Comparison of ENCODE assay signal across 8 mouse cellular contexts in the genomic region with DNA sequence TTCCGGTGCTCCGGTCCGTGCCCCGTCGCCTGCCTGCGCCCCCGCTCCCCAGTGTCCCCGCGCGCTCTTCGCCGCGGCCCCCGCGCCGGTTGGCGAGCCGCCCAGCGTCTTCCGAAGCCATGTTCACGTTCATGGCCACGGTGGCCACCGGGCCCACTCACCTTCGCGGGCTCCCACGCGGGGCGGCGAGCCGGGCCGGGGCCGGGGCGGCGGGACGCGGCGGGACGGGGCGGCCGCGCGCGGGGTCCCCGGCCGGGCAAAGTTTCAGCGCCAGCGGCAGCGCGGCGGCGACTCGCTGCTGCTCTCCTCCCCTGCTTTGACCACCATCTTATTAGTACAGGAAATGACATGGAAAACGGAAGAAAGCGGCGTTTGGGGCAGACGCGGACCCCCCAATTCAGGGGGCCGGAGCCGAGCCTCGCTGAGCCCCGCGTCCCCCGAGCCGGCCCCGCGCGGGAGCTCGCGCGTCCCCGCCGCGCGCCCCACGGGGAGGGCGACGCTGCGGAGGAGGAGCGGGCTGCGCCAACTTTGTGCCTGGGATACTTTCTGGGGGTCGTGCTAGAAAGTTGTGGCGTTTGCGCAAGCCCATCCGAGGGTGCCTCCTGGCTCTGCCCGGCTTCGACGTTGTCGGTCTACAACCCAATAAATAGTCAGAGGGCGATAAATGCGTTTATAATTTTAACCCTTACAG. TPM values are rescaled to one million over a fixed set of nuclear protein-coding genes. Genes with fewer than 3 reads are reported as not detected.
DNase-seq lines count a peak whose midpoint lies in the region; ATAC-seq and TF ChIP-seq lines count a peak whose summit lies in the region.

A gene (minus strand): TSS at position 350 of the 691 bp plus-strand sequence.

- peak within 1 kb of the TSS; percentile 97 for H3K27ac ChIP-seq in heart, embryonic 11.5 days (ENCODE audit: low read depth, low read length)
- peak within 1 kb of the TSS; percentile 98 for H3K27ac ChIP-seq in embryonic facial prominence, embryonic 13.5 days
- peak within 1 kb of the TSS; percentile 99 for H3K27ac ChIP-seq in limb, embryonic 14.5 days (replicated peaks; ENCODE audit: low read depth, low read length)

- no peaks in the 10 kb centered on the region for H3K36me3 ChIP-seq in heart, embryonic 11.5 days (ENCODE audit: control insufficient read depth, insufficient read depth, low read length)
- H3K36me3 ChIP-seq in G1E (replicated peaks) (peaks cover 26% of the 10 kb centered on the region), myocyte (ENCODE audit: control insufficient read depth, insufficient read depth) (no peaks in the 10 kb centered on the region)
- H3K36me3 ChIP-seq in embryonic facial prominence, embryonic 13.5 days = peaks cover 11% of the 10 kb centered on the region; the same call in 1 of the 2 replicates
- H3K36me3 ChIP-seq in limb, embryonic 14.5 days (ENCODE audit: control insufficient read depth, insufficient read depth, low read length) = peaks cover 12% of the 10 kb centered on the region; the same call in 1 of the 2 replicates

- H3K4me3 ChIP-seq in heart, embryonic 11.5 days (ENCODE audit: low read depth, low read length) = peak within 1 kb of the TSS; percentile 82
- H3K4me3 ChIP-seq in G1E (ENCODE audit: low read depth, low read length) = peak within 1 kb of the TSS; percentile 84
- H3K4me3 ChIP-seq in embryonic facial prominence, embryonic 13.5 days = peak within 1 kb of the TSS; percentile 81
- peak within 1 kb of the TSS; percentile 79 for H3K4me3 ChIP-seq in limb, embryonic 14.5 days (replicated peaks; ENCODE audit: low read length)
- H3K4me3 ChIP-seq in myocyte = peak within 1 kb of the TSS; percentile 21

- H3K4me1 ChIP-seq in heart, embryonic 11.5 days (ENCODE audit: control insufficient read depth, insufficient read depth, low read length) = peaks cover 38% of the 10 kb centered on the region
- peaks cover 68% of the 10 kb centered on the region for H3K4me1 ChIP-seq in G1E (ENCODE audit: insufficient read depth, low read depth, low read length)
- peaks cover 48% of the 10 kb centered on the region for H3K4me1 ChIP-seq in embryonic facial prominence, embryonic 13.5 days
- peaks cover 33% of the 10 kb centered on the region for H3K4me1 ChIP-seq in limb, embryonic 14.5 days (ENCODE audit: control insufficient read depth, insufficient read depth, low read length)

- under 1% methylated on average over 85 of the region's 90 CpGs for WGBS in heart, embryonic 11.5 days (ENCODE audit: insufficient replicate concordance)
- under 1% methylated on average over 83 of the region's 90 CpGs for WGBS in embryonic facial prominence, embryonic 13.5 days
- 1% methylated on average over 74 of the region's 90 CpGs for WGBS in limb, embryonic 14.5 days

- peak within 1 kb of the TSS; percentile 98 for H3K9ac ChIP-seq in heart, embryonic 11.5 days (ENCODE audit: low read depth, low read length)
- peak within 1 kb of the TSS; percentile 99 for H3K9ac ChIP-seq in embryonic facial prominence, embryonic 13.5 days
- peak within 1 kb of the TSS; percentile 97 for H3K9ac ChIP-seq in limb, embryonic 14.5 days (ENCODE audit: low read depth, low read length, severe bottlenecking)

- TF ChIP-seq CTCF in G1E (IDR thresholded peaks at IDR 0.05; ENCODE audit: low read depth, low read length) = no peak

- no peak; the same call in 1 of the 2 replicates for ATAC-seq in heart, embryonic 11.5 days (replicated peaks; ENCODE audit: insufficient number of reproducible peaks, low FRiP score, low TSS enrichment)
- ATAC-seq in G1E (ENCODE audit: extremely low read depth, insufficient number of reproducible peaks, low FRiP score, poor library complexity, severe bottlenecking) = no peak
- ATAC-seq in embryonic facial prominence, embryonic 13.5 days (ENCODE audit: insufficient number of reproducible peaks, insufficient read depth, low FRiP score, low TSS enrichment, low read depth) = peak; percentile 53
- ATAC-seq in limb, embryonic 14.5 days (ENCODE audit: low FRiP score, low read depth) = peak; percentile 60

- H3K9me3 ChIP-seq in heart, embryonic 11.5 days (replicated peaks; ENCODE audit: control insufficient read depth, low read length) = no peaks in the 10 kb centered on the region
- H3K9me3 ChIP-seq in G1E (replicated peaks) = no peaks in the 10 kb centered on the region
- no peaks in the 10 kb centered on the region for H3K9me3 ChIP-seq in embryonic facial prominence, embryonic 13.5 days
- no peaks in the 10 kb centered on the region for H3K9me3 ChIP-seq in limb, embryonic 14.5 days (ENCODE audit: control insufficient read depth, low read length)

- peak within 1 kb of the TSS; percentile 95 for H3ac ChIP-seq in myocyte (ENCODE audit: control insufficient read depth, insufficient read length)

- TF ChIP-seq POLR2A in limb, embryonic 14.5 days (IDR thresholded peaks at IDR 0.05; ENCODE audit: borderline replicate concordance, extremely low read depth, insufficient read depth, insufficient read length) = peak; percentile 60; the same call in 1 of the 2 replicates
- TF ChIP-seq POLR2A in myocyte (IDR thresholded peaks at IDR 0.05; ENCODE audit: insufficient read length, low read depth) = no peak

- no peaks in the 10 kb centered on the region for H3K27me3 ChIP-seq in heart, embryonic 11.5 days (ENCODE audit: control insufficient read depth, insufficient read depth, low read length)
- H3K27me3 ChIP-seq in G1E (ENCODE audit: insufficient read depth, low read length) (peaks cover 10% of the 10 kb centered on the region), myocyte (ENCODE audit: control insufficient read depth, insufficient read depth, insufficient read length) (peaks cover 2% of the 10 kb centered on the region)
- H3K27me3 ChIP-seq in embryonic facial prominence, embryonic 13.5 days = 0 out of 2 replicates have a peak, but pooled peaks cover 3% of the 10 kb centered on the region
- H3K27me3 ChIP-seq in limb, embryonic 14.5 days (ENCODE audit: control insufficient read depth, insufficient read depth, low read length) = no peaks in the 10 kb centered on the region

- no peak for DNase-seq in heart, adult 8-10 months (ENCODE audit: low spot score)
- DNase-seq in G1E (ENCODE audit: low spot score) = peak; percentile 65
- DNase-seq in induced T-regulatory cell, adult 2 months (ENCODE audit: low read depth) = peak; percentile 55
- peak; percentile 54 for DNase-seq in limb, embryonic 14.5 days (ENCODE audit: low spot score)
- DNase-seq in frontal cortex, postnatal 14 days (ENCODE audit: low spot score in 2 of 2) = no peak

- H3K79me2 ChIP-seq in myocyte (ENCODE audit: control insufficient read depth, insufficient read depth) = no peaks in the 10 kb centered on the region

- H3K4me2 ChIP-seq in heart, embryonic 11.5 days = peak within 1 kb of the TSS; percentile 80
- peak within 1 kb of the TSS; percentile 88 for H3K4me2 ChIP-seq in embryonic facial prominence, embryonic 13.5 days
- peak within 1 kb of the TSS; percentile 86 for H3K4me2 ChIP-seq in limb, embryonic 14.5 days (replicated peaks; ENCODE audit: low read depth, low read length, severe bottlenecking)
- peak within 1 kb of the TSS; percentile 87 for H3K4me2 ChIP-seq in myocyte (ENCODE audit: low read depth)

TF ChIP-seq in myocyte, 11 proteins besides CTCF, POLR2A, EP300 and RAD21:
- TF ChIP-seq USF1 (IDR thresholded peaks at IDR 0.05; ENCODE audit: low read depth) = no peak
- no peak for TF ChIP-seq E2F4 (IDR thresholded peaks at IDR 0.05; ENCODE audit: insufficient read depth)
- no peak for TF ChIP-seq MYOG (IDR thresholded peaks at IDR 0.05; ENCODE audit: control insufficient read depth in 1 of 3, insufficient read depth in 1 of 3, insufficient read length in 2 of 3, low read depth in 2 of 3)
- TF ChIP-seq POLR2AphosphoS2 (IDR thresholded peaks at IDR 0.05; ENCODE audit: insufficient read length, low read depth) = no peak
- no peak for TF ChIP-seq MAX (IDR thresholded peaks at IDR 0.05; ENCODE audit: low read depth)
- TF ChIP-seq REST (IDR thresholded peaks at IDR 0.05; ENCODE audit: insufficient read depth, insufficient read length) = no peak
- TF ChIP-seq TCF3 (IDR thresholded peaks at IDR 0.05; ENCODE audit: insufficient read length, low read depth) = no peak
- no peak for TF ChIP-seq SRF (IDR thresholded peaks at IDR 0.05; ENCODE audit: control insufficient read depth, insufficient read length, low read depth)
- TF ChIP-seq TCF12 (IDR thresholded peaks at IDR 0.05; ENCODE audit: insufficient read depth, poor library complexity, severe bottlenecking) = no peak
- no peak for TF ChIP-seq CEBPB (IDR thresholded peaks at IDR 0.05; ENCODE audit: insufficient read depth, poor library complexity, severe bottlenecking)
- no peak for TF ChIP-seq MYOD1 (IDR thresholded peaks at IDR 0.05; ENCODE audit: control insufficient read depth in 1 of 3, insufficient read length in 2 of 3, low read depth in 2 of 3)

RNA-seq across cellular contexts. Expression of the gene that starts here (rescaled TPM):
- 3.1 and 3.3 TPM in 2 replicates for polyA plus RNA-seq in heart, embryonic 11.5 days (2014; fragmentation: Nextera tagmentation; extraction: Ambion mirVana)
- total RNA-seq in heart, adult 8-10 months (2022) = 10 to 100 TPM in 2 of 4 experiments, 1 to 10 TPM in 2; 5.7 to 10.5 (median 9.3) TPM
- total RNA-seq in G1E (2014; fragmentation: Nextera tagmentation) (69.1 and 87.1 TPM in 2 replicates), G1E (2017) (33.8 and 34.4 TPM in 2 replicates)
- polyA plus RNA-seq in G1E (2012) (122 and 125 TPM in 2 replicates), myocyte (2012; fragmentation: generic; extraction: Trizol) (0.78 TPM)
- polyA plus RNA-seq in embryonic facial prominence, embryonic 13.5 days (2015; fragmentation: Nextera tagmentation; extraction: Ambion mirVana) = 7.8 and 8.7 TPM in 2 replicates
- polyA plus RNA-seq in limb, embryonic 14.5 days (2012; rRNA removed) = 24.4 and 30.0 TPM in 2 replicates
- 6.5 and 8.0 TPM in 2 replicates for polyA plus RNA-seq in limb, embryonic 14.5 days (2014; fragmentation: Nextera tagmentation; extraction: Ambion mirVana)

Comparison
In these comparisons a context has a peak if more than half of its experiments do, and no peak if none do; other contexts are left out.
1. ATAC-seq: peak in embryonic facial prominence, embryonic 13.5 days (single experiment) and limb, embryonic 14.5 days (single experiment); none in heart, embryonic 11.5 days (single experiment) and G1E (single experiment).
2. H3K4me3 ChIP-seq: peak in every context shown above with its lines; median percentile 84 in G1E; 82 in heart, embryonic 11.5 days; 81 in embryonic facial prominence, embryonic 13.5 days; 79 in limb, embryonic 14.5 days; 21 in myocyte.
3. DNase-seq: peak in G1E (single experiment), induced T-regulatory cell, adult 2 months (single experiment) and limb, embryonic 14.5 days (single experiment); none in heart, adult 8-10 months (single experiment) and frontal cortex, postnatal 14 days (0 of 2).
4. Peak in every context shown above with its lines, with median percentiles within 50 percentile points of each other: H3K27ac ChIP-seq, H3K4me2 ChIP-seq and H3K9ac ChIP-seq.